Mouse (Mus musculus) erythroid progenitor cell, adult 5-6 weeks (primary cell): ENCODE results near the gene Kif3a. TPM values are rescaled to one million over a fixed set of nuclear protein-coding genes. Genes with fewer than 3 reads are reported as not detected.
"Not testable (repeated sequence)": the region's sequence is repeated elsewhere in the genome, so short reads cannot be mapped to it uniquely, and the experiment has no call there.

ENCODE experiments used
- ATAC-seq: replicated peaks from 2 replicates; pipeline ENCODE4 v1.8.0; 2016; ENCODE audit warnings: moderate number of reproducible peaks, mild to moderate bottlenecking, moderate TSS enrichment, inconsistent platforms; ENCODE audit not compliant: poor library complexity, low FRiP score, severe bottlenecking
- total RNA-seq, 2 experiments: library from RNA; stranded (forward) in 1 of 2; stranded (reverse) in 1 of 2; fragments of 150-400 nt in 1 of 2; fragments of 186-747, 209-891 nt in 1 of 2; gene quantifications; 2 replicates each; pipeline versions ENCODE4 v1.2.3 to v1.2.4; 2015 to 2017; ENCODE audit warnings: low replicate concordance in 2 of 2

The Kif3a gene
- total RNA-seq, 2 experiments from 2014 or later, result 1.3 to 3.5 TPM

DNA sequence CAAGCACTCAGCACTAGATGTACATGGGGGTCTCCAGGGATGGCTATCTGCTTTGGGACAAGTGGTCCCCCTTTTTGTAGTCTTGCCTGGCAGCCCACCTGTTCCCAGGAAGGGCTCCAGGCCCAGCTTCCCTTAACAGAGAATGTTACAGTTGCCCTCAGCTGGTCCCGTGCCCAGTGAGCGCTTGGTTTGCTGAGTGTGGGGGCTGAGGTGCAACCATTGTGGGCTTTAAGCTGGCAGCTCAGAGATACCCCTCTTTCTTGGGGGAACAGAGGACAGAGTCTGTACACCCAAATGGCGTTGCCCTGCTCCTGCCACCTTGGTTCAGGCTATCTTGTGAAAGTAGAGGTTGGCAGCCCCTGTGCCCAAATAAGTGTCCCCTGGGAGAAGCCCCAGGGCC is 26.8 kb upstream of the Kif3a start:
- no peak for ATAC-seq

DNA sequence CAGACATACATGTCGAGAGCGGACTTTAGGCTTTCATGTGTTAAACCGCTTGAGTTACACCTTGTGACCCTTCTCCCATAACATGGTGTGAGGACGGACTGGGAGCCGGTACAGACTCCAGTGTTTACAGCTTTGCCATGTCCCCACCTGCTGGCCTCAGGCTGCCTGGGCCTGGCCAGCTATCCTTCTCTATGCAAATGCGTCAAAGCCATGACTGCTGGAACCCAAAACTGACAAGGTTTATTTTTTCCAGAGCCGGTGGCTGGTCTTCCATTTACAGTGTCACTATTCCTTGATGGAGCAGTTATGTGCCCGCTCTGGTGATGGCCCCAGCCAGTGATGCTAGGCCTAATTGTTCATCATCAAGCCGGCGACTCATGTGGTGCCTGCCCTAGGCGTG is 26.0 kb upstream of the Kif3a start:
- no peak for ATAC-seq

- ATAC-seq, result no peak
Observed at GRCm38 (mm10) chr11:53543021-53543420, 24.2 kb upstream of the Kif3a start.

DNA sequence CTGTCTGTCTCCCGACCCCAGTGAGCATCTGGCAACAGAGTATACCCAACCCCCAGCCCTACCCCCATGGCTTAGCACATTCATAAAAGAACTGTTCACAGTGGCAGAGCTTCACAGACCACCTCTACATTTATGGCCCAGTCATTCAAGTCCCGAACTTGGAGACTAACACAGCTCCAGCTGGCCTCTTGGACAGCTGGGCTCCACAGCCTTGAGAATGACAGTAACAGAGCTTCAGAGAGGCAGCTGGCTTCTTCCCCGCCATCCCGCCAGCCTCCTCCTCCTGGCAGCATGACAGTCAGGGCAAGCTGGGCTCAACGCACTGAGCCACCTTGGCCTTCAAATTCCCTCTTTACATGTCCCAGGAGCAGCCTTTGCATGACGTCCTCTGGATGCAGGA is 20.9 kb upstream of the Kif3a start:
- no peak for ATAC-seq

DNA sequence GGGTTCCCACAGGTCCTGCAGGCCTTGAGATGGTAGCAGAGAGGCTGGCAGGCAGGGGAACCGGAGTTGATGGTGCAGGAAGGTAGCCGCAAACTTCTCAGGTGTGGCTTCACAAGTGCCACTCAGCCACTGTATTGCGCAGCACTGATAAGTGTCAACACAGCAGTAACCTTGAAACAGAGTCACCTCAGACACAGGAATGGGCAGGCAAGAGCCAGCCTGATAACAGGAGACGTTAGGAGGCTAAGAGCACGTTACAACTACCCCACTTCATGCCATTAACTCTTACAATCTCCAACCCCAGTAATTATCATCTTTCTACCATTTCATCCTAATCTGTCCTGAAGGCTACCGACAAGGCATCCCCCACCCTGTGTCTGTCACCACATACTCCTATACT is 19.6 kb upstream of the Kif3a start:
- 0 out of 2 replicates have a peak, but pooled peaks have one; percentile 40 for ATAC-seq

DNA sequence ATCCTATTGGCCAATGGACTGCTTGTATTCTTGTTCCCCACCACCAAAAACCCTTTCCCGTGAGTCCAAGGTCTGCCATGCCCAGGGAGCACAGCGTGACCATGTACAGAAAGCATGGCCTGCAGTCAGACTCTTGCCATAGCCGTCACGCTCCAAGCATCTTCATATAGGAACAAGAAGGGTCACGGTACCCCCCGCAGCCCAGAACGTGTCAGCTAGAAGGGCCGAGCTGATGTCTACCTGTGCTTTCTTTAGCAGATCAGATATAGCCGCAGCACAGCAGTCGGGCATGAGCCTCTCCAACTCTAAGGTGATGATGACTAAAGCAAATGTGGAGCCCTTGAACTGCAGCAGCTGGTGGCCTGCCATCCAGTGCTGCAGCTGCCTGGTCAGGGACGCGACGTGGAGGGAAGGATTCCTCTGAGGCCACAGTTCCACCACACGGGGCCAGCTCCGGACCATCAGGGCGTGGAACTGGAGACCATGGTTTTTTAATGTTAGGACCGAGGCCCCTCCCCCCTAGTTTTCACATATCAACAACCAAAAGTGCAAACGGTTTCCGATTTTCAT is 19.1 kb upstream of the Kif3a start:
- ATAC-seq, result no peak

- ATAC-seq, result no peak
Observed at GRCm38 (mm10) chr11:53550714-53551113, 16.5 kb upstream of the Kif3a start.

GRCm38 (mm10) chr11:53551754-53552153 is 15.4 kb upstream of the Kif3a start:
- ATAC-seq, result peak; percentile 74

DNA sequence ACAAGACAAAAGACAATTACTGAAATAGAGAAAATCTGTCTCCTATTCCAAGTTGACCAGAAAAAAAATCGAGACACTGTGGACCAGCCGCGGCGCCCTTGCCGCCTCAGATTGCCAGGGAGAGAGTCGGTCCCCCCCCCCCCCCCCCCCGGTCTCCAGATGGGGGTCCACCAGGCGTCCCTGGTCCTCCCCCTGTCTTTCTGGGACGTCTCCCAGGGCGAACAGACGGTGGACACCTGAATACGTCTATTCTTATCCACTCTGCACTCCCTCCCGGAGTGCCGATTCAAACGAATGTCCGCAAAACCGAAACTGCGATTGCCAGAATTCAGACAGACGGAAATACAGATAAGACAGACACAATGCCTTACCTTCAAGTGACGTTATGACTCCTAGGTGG is 10.7 kb upstream of the Kif3a start:
- not testable (repeated sequence) for ATAC-seq

- ATAC-seq, result peak; percentile 52; the same call in 1 of the 2 replicates
Observed at GRCm38 (mm10) chr11:53557992-53558391, 9.2 kb upstream of the Kif3a start.

DNA sequence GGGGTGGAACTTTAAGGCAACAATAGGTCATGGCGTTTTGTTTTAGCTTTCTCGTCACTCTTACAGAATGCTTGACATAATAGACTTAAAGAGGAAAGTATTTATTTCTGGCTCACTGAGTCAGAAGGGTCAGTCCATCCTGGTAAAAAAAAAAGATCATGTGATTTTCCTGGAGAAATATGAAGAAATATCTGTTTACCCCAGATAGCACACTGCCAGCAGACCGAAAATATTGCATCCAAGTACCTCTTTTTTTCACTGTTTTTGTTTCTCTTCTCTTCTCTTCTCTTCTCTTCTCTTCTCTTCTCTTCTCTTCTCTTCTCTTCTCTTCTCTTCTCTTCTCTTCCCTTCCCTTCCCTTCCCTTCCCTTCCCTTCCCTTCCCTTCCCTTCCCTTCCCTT is 7.2 kb upstream of the Kif3a start:
- not testable (repeated sequence) for ATAC-seq

GRCm38 (mm10) chr11:53561986-53562385 is 5.2 kb upstream of the Kif3a start:
- ATAC-seq, result no peak

- ATAC-seq, result no peak
Observed at GRCm38 (mm10) chr11:53566646-53567045, 533 bp upstream of the Kif3a start.

DNA sequence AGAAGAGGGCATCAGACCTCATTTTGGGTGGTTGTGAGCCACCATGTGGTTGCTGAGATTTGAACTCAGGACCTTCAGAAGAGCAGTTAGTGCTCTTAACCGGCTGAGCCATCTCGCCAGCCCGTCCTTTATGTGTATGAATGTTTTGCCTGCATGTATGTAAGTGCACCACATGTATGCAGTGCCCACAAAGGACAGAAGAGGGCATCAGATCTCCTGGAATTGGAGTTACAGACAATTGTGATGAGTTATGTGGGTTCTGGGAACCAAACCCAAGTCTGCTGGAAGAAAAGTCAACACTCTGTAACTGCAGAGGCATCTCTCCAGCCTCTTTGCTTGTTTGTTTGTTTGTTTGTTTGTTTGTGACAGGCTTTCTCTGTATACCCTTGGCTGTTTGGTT is 13.4 kb downstream of the Kif3a start:
- ATAC-seq, result no peak

DNA sequence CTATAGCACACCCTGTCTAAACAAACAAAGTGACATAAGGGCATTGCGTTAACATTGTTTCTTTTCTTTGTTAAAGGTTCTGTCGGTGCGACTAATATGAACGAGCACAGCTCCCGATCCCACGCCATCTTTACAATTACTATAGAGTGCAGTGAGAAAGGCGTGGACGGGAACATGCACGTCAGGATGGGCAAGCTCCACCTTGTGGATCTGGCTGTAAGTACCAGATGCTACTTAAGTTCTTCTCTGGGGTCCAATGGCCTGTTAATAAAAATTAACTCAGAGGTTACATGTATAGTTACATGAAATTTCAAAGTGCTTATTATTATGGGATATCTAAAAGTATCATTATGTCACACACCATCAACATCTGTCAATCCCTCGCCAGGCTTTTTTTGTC is 16.0 kb downstream of the Kif3a start:
- no peak for ATAC-seq

DNA sequence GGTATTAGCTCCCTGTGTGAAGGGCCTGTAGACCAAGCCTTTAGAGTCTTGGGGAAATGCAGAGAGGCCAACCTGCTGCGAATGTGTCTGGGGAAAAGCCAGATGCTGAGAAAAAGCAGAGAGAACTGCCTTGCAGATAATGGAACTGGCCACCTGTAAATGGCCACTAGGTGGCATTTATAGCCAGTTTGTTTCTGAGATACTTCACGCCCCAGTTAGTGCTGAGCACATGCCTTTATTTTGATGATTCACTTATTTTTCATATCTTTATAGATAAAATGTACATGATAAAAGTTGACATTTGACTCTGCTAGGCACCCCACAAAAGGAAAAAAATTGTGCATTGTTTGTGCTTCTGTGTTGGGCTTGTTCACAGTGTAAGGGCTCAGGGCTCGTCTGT is 17.7 kb downstream of the Kif3a start:
- peak; percentile 68 for ATAC-seq

GRCm38 (mm10) chr11:53585510-53585909 is 18.3 kb downstream of the Kif3a start:
- ATAC-seq, result no peak

DNA sequence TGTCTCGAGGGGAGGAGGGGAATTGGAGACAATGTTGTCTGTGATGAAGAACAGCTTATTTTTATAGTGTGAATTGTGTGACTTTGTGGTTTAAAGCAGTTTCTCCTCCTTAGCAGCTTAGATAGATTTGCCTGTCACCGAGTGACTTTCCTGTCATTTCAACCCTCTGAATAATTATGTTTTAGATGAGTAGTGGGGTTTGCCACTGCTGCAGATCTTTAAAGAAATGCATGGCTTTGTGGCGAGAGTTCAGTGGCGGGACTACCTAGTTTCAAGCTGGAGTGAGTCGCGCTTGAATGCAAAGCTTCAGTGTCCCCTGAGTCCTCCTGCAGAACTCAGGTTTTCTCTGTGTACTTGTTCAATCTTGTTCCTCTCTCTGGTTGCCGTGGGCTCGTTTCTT is 21.1 kb downstream of the Kif3a start:
- no peak for ATAC-seq

DNA sequence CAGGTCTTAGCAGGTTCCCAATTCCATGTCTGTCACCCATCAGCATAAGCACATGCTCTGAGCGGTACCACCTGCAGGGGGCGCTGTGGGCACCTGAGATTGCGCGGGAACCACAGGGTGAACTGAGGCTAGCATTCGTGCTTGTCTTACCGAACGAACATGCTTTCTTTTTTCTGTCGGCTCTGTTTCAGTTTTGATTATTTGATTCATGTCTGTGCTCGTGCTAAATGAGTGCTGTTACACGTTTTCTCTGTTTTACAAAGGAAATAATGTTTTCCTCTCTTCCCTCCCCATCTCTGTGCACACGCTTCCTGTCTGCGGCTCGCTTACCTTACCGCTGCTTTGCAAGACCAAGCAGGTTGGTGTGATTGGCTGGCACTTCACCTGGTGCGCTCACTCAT is 23.2 kb downstream of the Kif3a start:
- peak; percentile 90 for ATAC-seq

- ATAC-seq, result no peak
Observed at GRCm38 (mm10) chr11:53591116-53591515, 23.9 kb downstream of the Kif3a start.

DNA sequence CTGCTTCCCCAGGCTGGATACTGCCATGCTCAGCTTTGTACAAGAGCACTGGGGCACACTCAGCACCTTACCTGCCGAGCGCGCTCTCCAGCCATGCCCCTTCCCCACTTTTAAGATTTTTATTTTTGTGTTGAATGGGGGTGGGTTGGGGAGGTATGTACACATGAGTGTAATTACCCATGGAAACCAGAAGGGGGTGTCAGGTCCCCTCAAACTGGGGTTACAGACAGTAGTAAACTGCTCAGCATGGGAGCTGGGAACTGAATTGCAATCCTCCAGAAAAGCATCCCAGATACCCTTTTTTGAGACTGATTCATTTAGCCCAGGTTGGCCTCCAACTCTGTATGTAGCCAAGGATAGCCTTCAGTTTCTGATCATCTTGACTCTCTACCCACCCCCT is 37.8 kb downstream of the Kif3a start:
- no peak for ATAC-seq

- ATAC-seq, result no peak
Observed at GRCm38 (mm10) chr11:53605609-53606008, 38.4 kb downstream of the Kif3a start.
